Mouse (Mus musculus) forebrain, embryonic 10.5 days (tissue): ENCODE data around the gene Cdk7. TPM values are rescaled to one million over a fixed set of nuclear protein-coding genes. Genes with fewer than 3 reads are reported as not detected.
"Not testable (repeated sequence)": the region's sequence is repeated elsewhere in the genome, so short reads cannot be mapped to it uniquely, and the experiment has no call there.

Experiments
- DNase-seq: peaks from one replicate; pipeline ENCODE4 v3.0.0-alpha.2; 2017; ENCODE audit warnings: low spot score; ENCODE audit errors: extremely low spot score
- H3K27ac ChIP-seq: fragments of 300-500 bp; sonication (generic); 2 replicates; pipeline ENCODE4 v1.5.1; 2016; ENCODE audit warnings: mild to moderate bottlenecking
- H3K27me3 ChIP-seq: fragments of 300-500 bp; sonication (generic); 2 replicates; pipeline ENCODE4 v1.6.1; 2016; ENCODE audit warnings: mild to moderate bottlenecking; ENCODE audit not compliant: poor library complexity, severe bottlenecking
- H3K36me3 ChIP-seq: fragments of 300-500 bp; sonication (generic); replicated peaks from 2 replicates; pipeline ENCODE4 v1.6.1; 2016; ENCODE audit warnings: mild to moderate bottlenecking, moderate library complexity
- H3K4me1 ChIP-seq: fragments of 300-500 bp; sonication (generic); 2 replicates; pipeline ENCODE4 v1.6.1; 2016
- H3K4me3 ChIP-seq: fragments of 300-500 bp; sonication (generic); 2 replicates; pipeline ENCODE4 v1.5.1; 2016; ENCODE audit warnings: mild to moderate bottlenecking, moderate library complexity
- H3K9me3 ChIP-seq: fragments of 300-500 bp; sonication (generic); 2 replicates; pipeline ENCODE4 v1.6.1; 2016; ENCODE audit warnings: mild to moderate bottlenecking, moderate library complexity
- WGBS: fragments of 180-500 bp; shearing (Covaris S2); methylation state at CpG from one replicate; pipeline ENCODE4 v1.1.7; 2016; 5-methylcytosine and 5-hydroxymethylcytosine counted together
- polyA plus RNA-seq: library from polyadenylated mRNA; unstranded; fragments of >200 nt; fragmentation: Nextera tagmentation; extraction: Ambion mirVana; gene quantifications from 2 replicates; pipeline ENCODE4 v1.2.1, GENCODE M21; 2016

Gene Cdk7
- polyA plus RNA-seq, 1 experiment from 2014 or later = 101 TPM

DNA sequence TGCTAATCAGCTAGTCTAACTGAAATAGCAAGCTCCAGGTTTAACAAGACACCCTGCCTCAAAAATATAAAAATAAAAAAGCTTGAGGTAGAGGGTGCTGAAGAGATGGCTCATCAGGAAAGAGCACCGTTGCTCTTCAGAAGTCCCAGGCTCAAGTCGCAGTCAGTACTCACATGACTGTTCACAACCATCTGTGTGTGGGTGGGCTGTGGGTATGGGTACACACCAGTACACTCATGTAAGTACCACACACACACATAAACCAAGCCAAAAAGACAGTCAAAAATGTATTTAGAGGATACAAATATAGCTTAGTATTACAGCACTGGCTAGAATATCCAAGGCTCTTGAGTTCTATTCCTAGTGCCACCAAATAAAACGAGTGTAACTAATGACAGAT, 15.4 kb upstream of the Cdk7 start:
- Histone ChIP-seq H3K36me3 (no peaks in the 10 kb centered on the region), H3K9me3 (no peaks in the 10 kb centered on the region), H3K4me3 (no peak overlapping the region), H3K27ac (no peak overlapping the region), H3K27me3 (no peaks in the 10 kb centered on the region), H3K4me1 (peaks cover 17% of the 10 kb centered on the region)
- 86% methylated on average over 3 of the region's 3 CpGs for WGBS
- no peak for DNase-seq

DNA sequence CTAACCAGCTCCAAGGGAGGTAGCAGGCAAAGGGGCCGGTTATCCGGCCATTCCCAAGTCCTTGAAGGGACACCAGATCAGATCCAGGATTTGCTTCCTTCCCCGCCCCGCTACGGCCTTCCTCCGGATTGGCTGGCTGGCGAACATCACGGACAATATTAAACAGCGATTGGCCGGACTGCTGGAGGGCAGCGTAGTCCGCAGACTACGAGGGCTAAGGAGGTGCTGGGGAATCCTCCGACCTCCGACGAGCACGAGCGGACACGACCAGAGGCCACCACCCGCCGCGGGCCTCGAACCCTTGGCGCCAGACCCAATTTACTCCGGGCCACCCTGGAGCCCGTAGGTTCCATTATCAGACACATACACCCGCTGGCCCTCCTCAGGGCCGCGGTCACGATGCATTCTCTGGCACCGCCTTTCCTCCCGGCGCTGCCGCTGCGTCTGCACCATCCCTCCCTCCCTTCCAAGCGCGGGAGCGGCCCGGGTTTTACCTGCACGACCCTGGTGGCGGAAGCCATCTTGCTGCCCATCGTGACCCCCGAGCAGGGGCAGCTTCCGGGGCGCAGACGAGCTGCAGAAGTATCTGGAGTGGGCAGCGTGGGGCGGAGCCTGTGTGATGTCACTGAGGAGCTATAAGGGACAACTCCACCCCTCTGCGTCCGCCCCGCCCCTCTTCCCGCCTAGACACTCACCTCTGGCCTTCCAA, 13.5 kb upstream of the Cdk7 start, which contains the start of gene Mrps36:
TSS of gene Mrps36 (minus strand) at position 624 of the 709 bp plus-strand sequence.
- peak; percentile 94 for DNase-seq
- H3K27ac ChIP-seq = peak within 1 kb of the TSS; percentile 97
- peak within 1 kb of the TSS; percentile 83 for H3K4me3 ChIP-seq
- H3K27me3 ChIP-seq = no peaks in the 10 kb centered on the region
- H3K36me3 ChIP-seq = peaks cover 7% of the 10 kb centered on the region
- no peaks in the 10 kb centered on the region for H3K9me3 ChIP-seq
- under 1% methylated on average over 52 of the region's 52 CpGs for WGBS
- H3K4me1 ChIP-seq = peaks cover 17% of the 10 kb centered on the region

DNA sequence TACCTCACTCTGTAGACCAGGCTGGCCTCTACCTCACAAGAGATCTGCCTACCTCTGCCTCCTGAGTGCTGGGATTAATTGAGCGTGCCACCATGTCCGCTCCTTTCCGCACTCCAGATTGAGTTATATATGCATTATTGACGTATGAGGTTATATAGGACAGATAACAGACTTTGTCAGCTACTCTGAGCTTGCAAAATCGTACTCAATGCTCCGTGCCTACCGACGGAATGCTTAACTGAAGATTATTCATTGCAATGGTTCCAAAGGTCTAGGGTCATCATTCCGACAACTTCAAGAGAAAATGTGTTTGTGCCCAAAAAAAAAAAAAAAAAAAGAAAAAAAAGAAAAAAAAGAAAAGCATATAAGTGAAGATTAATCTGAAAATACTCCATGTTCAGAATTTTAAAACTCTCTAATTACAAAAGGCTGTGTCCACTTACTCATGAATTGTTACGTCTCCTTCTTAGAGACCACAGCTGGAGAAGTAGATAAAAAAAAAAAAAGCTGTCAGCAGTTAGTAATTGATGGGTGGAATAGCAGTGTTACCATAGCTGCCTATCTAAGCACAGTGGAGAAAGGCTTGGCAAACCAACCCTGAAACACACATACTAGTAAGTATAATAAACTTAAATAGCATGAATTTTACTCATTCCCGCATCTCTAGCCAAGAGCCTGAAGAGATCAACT, 12.8 kb upstream of the Cdk7 start:
- 72% methylated on average over 11 of the region's 11 CpGs for WGBS
- Histone ChIP-seq H3K4me3 (peak overlapping the region; percentile 83), H3K27ac (peak overlapping the region; percentile 97), H3K36me3 (peaks cover 13% of the 10 kb centered on the region), H3K27me3 (no peaks in the 10 kb centered on the region), H3K9me3 (no peaks in the 10 kb centered on the region), H3K4me1 (peaks cover 17% of the 10 kb centered on the region)
- no peak for DNase-seq

DNA sequence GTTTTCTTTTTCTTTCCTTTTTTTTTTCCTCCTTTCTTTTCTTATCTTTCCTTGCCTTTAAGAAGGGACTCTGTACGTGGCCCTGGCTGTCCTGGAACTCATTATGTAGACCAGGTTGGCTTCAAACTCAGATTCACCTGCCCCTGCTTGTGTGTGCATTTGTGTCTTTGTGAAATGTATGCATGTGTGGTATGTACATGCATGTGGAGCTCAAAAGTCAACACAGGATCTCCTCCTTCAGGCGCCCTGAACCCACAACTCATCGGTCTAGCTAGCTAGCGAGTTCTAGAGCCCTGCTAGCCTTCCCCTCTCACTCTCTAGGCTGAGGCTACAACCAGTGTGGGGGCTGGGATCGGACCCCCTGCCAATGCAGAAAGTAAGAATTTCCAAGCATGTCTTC, 12.1 kb upstream of the Cdk7 start:
- 92% methylated on average over 5 of the region's 5 CpGs for WGBS
- H3K4me1 ChIP-seq = peaks cover 17% of the 10 kb centered on the region
- H3K36me3 ChIP-seq = peaks cover 20% of the 10 kb centered on the region
- no peak for DNase-seq
- no peak overlapping the region for H3K27ac ChIP-seq
- peak overlapping the region; percentile 83; the same call in 1 of the 2 replicates for H3K4me3 ChIP-seq
- no peaks in the 10 kb centered on the region for H3K9me3 ChIP-seq
- H3K27me3 ChIP-seq = no peaks in the 10 kb centered on the region

DNA sequence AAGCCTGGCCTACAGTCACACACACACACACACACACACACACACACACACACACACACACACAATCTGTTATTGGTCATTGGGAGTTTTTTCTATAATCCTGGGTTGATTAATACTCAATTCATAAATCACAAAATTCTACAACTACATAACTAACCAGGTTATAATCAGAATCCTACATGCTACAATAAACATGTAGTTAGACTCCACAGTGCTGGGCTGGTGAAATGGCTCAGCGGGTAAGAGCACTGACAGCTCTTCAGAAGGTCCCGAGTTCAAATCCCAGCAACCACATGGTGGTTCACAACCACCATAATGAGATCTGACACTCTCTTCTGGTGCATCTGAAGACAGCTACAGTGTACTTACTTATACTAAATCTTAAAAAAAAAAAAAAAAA, 2.0 kb upstream of the Cdk7 start:
- no peaks in the 10 kb centered on the region for H3K9me3 ChIP-seq
- H3K4me3 ChIP-seq = no peak overlapping the region
- no peaks in the 10 kb centered on the region for H3K27me3 ChIP-seq
- no peak for DNase-seq
- WGBS = 95% methylated on average over 2 of the region's 2 CpGs
- H3K27ac ChIP-seq = no peak overlapping the region
- H3K36me3 ChIP-seq = peaks cover 42% of the 10 kb centered on the region
- H3K4me1 ChIP-seq = peaks cover 14% of the 10 kb centered on the region

DNA sequence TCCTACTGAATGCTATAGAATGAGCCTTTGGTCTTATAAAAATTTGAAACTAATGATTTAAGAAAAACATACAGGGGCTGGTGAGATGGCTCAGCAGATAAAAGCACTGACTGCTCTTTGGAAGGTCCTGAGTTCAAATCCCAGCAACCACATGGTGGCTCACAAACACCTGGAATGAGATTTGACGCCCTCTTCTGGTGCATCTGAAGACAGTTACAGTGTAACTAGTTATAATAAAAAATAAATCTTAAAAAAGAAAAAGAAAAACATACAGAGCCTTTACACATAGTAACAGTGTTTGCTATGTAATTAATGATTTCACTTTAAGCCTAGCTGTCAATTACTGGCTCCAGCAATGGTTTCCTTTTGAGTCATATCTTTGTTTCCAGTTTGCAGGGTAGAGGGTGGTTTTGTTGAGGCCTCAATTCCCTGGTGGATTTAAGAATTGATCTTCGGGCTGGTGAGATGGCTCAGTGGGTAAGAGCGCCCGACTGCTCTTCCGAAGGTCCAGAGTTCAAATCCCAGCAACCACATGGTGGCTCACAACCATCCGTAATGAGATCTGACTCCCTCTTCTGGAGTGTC, 815 bp upstream of the Cdk7 start:
- Histone ChIP-seq H3K36me3 (peaks cover 45% of the 10 kb centered on the region), H3K4me1 (peaks cover 14% of the 10 kb centered on the region), H3K4me3 (peak overlapping the region; percentile 92), H3K27ac (peak overlapping the region; percentile 94)
- DNase-seq, H3K27me3 ChIP-seq, H3K9me3 ChIP-seq: not testable (repeated sequence)
- WGBS = 90% methylated on average over 6 of the region's 6 CpGs

DNA sequence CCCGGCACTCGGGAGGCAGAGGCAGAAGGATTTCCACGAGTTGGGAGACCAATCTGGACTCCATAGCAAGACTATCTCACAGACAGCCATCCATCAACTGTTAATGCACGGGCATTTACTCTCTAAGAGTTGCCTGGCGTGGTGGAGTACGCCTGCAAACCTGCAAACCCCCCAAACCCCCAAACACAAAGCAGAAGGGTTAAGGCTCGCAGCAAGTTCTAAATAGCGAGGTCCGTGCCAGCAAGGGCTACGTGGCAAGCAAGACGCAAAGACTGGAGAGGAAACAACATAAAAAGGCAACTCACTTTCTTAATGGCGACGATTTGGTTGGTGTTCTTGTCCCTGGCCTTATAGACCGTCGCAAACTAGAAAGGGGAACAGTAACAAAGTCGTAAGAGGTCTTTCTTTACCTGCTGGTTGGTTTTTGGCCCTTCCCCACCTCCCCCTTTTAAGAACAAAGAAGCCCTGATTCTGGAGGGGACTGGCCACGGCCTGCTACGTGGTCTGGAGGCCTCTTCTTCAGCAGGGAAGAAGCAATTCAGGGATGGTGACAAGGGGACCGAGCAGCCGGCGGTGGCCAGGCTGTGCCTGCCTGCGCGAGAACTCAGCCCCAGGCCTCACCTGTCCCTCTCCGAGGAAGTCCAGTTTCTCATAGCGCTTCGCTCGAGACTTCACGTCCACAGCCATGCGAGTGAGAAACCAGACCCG, 432 bp downstream of the Cdk7 start:
- no peak for DNase-seq
- H3K36me3 ChIP-seq = peaks cover 45% of the 10 kb centered on the region
- H3K27me3 ChIP-seq = no peaks in the 10 kb centered on the region
- WGBS = 2% methylated on average over 30 of the region's 30 CpGs
- H3K4me1 ChIP-seq = peaks cover 14% of the 10 kb centered on the region
- H3K27ac ChIP-seq = peak overlapping the region; percentile 94
- peak overlapping the region; percentile 92 for H3K4me3 ChIP-seq
- H3K9me3 ChIP-seq = no peaks in the 10 kb centered on the region

DNA sequence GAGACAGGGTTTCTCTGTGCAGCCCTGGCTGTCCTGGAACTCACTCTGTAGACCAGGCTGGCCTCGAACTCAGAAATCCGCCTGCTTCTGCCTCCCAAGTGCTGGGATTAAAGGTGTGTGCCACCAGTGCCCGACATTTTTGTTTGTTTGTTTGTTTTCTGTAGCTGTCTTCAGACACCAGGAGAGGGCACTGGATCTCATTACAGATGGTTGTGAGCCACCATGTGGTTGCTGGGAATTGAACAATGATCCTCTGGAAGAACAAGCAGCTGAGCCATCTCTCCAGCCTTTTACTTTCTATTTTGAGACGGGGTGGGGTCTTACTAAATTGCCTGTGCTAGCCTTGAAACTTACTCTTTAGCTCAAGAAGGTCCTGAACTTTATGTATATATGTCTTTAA, 2.2 kb downstream of the Cdk7 start:
- DNase-seq, H3K9me3 ChIP-seq, H3K4me3 ChIP-seq, H3K27ac ChIP-seq, H3K27me3 ChIP-seq: not testable (repeated sequence)
- Histone ChIP-seq H3K36me3 (peaks cover 57% of the 10 kb centered on the region), H3K4me1 (peaks cover 14% of the 10 kb centered on the region)
- WGBS = 94% methylated on average over 4 of the region's 4 CpGs

DNA sequence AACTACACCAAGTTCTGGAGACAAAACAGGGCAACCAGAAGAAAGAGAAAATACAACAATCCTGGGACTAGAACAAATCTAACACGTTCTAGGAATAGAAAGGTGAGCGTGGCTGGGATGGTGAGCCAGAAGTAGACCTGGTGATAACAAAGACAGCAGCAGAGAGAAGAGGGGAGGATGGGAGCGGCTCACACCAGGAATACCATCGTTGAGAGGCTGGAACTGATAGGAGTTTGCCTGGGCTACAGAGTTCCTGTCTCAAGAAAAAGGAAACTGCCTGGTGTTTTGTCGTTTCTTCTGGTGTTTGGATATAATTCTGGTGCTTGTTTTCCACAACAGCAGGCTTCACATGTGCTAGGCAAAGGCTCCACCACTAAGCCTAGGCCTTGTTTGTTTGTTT, 2.7 kb downstream of the Cdk7 start:
- H3K9me3 ChIP-seq = no peaks in the 10 kb centered on the region
- H3K4me3 ChIP-seq = no peak overlapping the region
- DNase-seq = no peak
- 91% methylated on average over 5 of the region's 5 CpGs for WGBS
- H3K4me1 ChIP-seq = peaks cover 14% of the 10 kb centered on the region
- peaks cover 61% of the 10 kb centered on the region for H3K36me3 ChIP-seq
- H3K27ac ChIP-seq = no peak overlapping the region
- no peaks in the 10 kb centered on the region for H3K27me3 ChIP-seq

DNA sequence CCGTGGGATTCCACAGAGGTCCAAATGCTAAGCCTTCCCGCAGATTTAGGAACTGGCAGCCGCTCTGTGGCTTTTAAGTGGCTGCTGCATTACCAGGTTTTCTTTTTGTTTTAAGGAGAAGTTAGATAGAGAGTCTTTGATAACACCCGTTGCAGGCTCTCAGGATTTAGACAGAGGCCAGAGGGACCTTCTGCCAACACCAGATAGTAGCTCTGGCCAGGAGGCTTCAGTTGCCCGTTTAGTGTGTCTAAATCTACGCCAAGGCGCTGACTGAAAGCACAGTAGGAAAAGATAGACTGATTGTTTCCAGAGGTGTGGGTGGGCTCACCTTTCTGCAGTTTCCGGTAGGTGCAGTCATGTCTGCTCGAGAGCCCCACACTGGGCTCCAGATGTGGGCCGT, 5.5 kb downstream of the Cdk7 start:
- no peak for DNase-seq
- H3K9me3 ChIP-seq = no peaks in the 10 kb centered on the region
- H3K4me3 ChIP-seq = no peak overlapping the region
- H3K36me3 ChIP-seq = peaks cover 89% of the 10 kb centered on the region
- H3K27me3 ChIP-seq = no peaks in the 10 kb centered on the region
- H3K4me1 ChIP-seq = peaks cover 14% of the 10 kb centered on the region
- 91% methylated on average over 10 of the region's 10 CpGs for WGBS
- no peak overlapping the region for H3K27ac ChIP-seq

DNA sequence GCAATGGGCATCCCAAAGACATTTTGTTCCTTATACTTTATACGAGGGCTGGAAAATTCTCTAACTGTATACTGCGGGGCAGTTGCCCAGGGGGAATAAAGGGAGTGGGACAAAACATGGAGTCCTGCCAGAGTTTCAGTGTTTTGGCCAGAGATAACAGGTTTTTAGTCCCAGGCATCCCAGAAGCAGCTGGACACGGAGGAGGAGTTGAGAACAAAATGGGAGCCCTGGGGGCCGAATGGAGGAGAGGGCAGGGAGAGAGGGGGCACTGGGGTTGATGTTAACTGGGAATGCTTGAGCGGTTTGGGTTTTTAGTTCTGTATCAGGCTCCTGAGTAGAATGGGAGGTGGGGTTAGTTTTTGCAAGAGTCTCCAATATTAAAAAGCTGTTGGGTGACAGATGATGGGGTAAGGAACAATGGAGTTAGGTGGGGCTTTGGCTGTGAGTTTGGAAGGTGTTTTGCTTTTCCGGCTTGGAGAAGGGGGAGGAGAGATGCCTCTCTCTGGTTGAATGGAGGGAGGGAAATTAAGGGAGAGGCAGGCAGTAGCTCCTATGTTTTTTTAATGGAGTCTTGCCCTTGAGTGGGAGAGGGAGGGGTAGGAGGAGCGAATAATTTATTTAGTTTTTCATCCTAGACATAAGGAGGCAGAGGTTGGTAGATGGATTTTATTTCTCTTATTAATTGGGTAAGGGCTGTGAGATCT, 6.5 kb downstream of the Cdk7 start:
- H3K4me1 ChIP-seq = peaks cover 4% of the 10 kb centered on the region
- WGBS = 91% methylated on average over 7 of the region's 7 CpGs
- peaks cover 96% of the 10 kb centered on the region for H3K36me3 ChIP-seq
- no peak overlapping the region for H3K4me3 ChIP-seq
- no peaks in the 10 kb centered on the region for H3K9me3 ChIP-seq
- H3K27me3 ChIP-seq = no peaks in the 10 kb centered on the region
- no peak for DNase-seq
- no peak overlapping the region for H3K27ac ChIP-seq

DNA sequence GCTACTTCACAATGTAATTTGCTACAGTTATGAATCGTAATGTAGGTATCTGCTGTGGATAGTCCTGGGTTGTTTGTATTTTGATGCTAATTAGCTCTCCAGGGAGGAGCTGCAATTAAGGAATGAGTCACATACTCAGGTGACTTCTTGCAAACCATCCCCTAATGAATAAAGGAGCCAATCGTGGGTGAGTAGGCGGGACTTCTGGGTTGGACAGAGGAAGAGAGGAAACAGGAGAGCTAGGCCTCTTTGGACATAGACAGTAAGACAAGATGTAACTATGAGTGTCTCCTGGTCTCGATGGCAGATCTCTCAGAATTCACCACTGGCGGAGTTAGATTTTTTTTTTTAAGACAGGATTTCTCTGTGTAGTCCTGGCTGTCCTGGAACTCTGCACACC, 9.1 kb downstream of the Cdk7 start:
- 90% methylated on average over 5 of the region's 5 CpGs for WGBS
- Histone ChIP-seq H3K4me1 (no peaks in the 10 kb centered on the region), H3K27me3 (no peaks in the 10 kb centered on the region), H3K4me3 (no peak overlapping the region), H3K27ac (no peak overlapping the region), H3K36me3 (peaks cover 95% of the 10 kb centered on the region), H3K9me3 (no peaks in the 10 kb centered on the region)
- DNase-seq = no peak
